Comparison of ENCODE assay signal across 34 mouse cellular contexts in genomic region chr6:103546314-103546713, GRCm38 (mm10). TPM values are rescaled to one million over a fixed set of nuclear protein-coding genes. Genes with fewer than 3 reads are reported as not detected.
"Had no signal": no experiment of that assay in that cellular context is flagged by ENCODE, and none has a peak within 500 bp of the region (broad histone marks: within the 10 kb centered on the region; RNA-seq: fewer than 3 reads in every experiment).

No protein-coding gene starts in this region.

- H3K9me3 ChIP-seq: limb, embryonic 10.5 days; limb, embryonic 12.5 days; limb, embryonic 13.5 days; limb, embryonic 15.5 days; liver, embryonic 12.5 days; liver, embryonic 13.5 days; liver, embryonic 15.5 days; lung, embryonic 15.5 days; megakaryocyte, embryonic 14.5 days; midbrain, embryonic 10.5 days; midbrain, embryonic 12.5 days; midbrain, embryonic 13.5 days; midbrain, embryonic 15.5 days; neural tube, embryonic 12.5 days; neural tube, embryonic 13.5 days had no signal

- H3K4me1 ChIP-seq: limb, embryonic 10.5 days; limb, embryonic 12.5 days; limb, embryonic 13.5 days; limb, embryonic 15.5 days; liver, embryonic 12.5 days; liver, embryonic 13.5 days; liver, embryonic 15.5 days; lung, embryonic 15.5 days; midbrain, embryonic 12.5 days; neural tube, embryonic 12.5 days had no signal

- H3K27ac ChIP-seq: limb, embryonic 10.5 days; limb, embryonic 12.5 days; limb, embryonic 13.5 days; limb, embryonic 15.5 days; liver, embryonic 12.5 days; liver, embryonic 13.5 days; liver, embryonic 14.5 days; liver, embryonic 15.5 days; lung, embryonic 15.5 days; macrophage; midbrain, embryonic 10.5 days; midbrain, embryonic 12.5 days; midbrain, embryonic 13.5 days; midbrain, embryonic 15.5 days; neural tube, embryonic 12.5 days; neural tube, embryonic 13.5 days had no signal

- H3K4me3 ChIP-seq: limb, embryonic 10.5 days; limb, embryonic 12.5 days; limb, embryonic 13.5 days; limb, embryonic 15.5 days; liver, embryonic 12.5 days; liver, embryonic 13.5 days; liver, embryonic 15.5 days; lung, embryonic 15.5 days; megakaryocyte, embryonic 14.5 days; midbrain, embryonic 10.5 days; midbrain, embryonic 12.5 days; midbrain, embryonic 13.5 days; midbrain, embryonic 15.5 days; myocyte; neural tube, embryonic 12.5 days; neural tube, embryonic 13.5 days had no signal

- H3K4me2 ChIP-seq: limb, embryonic 12.5 days; limb, embryonic 13.5 days; limb, embryonic 15.5 days; liver, embryonic 11.5 days; liver, embryonic 12.5 days; liver, embryonic 13.5 days; liver, embryonic 15.5 days; lung, embryonic 14.5 days; lung, embryonic 15.5 days; midbrain, embryonic 11.5 days; midbrain, embryonic 12.5 days; midbrain, embryonic 13.5 days; midbrain, embryonic 15.5 days; neural tube, embryonic 12.5 days; neural tube, embryonic 13.5 days had no signal

- H3K9ac ChIP-seq: limb, embryonic 12.5 days; limb, embryonic 13.5 days; limb, embryonic 15.5 days; liver, embryonic 12.5 days; liver, embryonic 13.5 days; liver, embryonic 14.5 days; liver, embryonic 15.5 days; liver, postnatal 0 days; lung, embryonic 14.5 days; lung, embryonic 15.5 days; midbrain, embryonic 12.5 days; midbrain, embryonic 13.5 days; midbrain, embryonic 15.5 days; neural tube, embryonic 12.5 days; neural tube, embryonic 13.5 days had no signal

- H3K27me3 ChIP-seq: limb, embryonic 12.5 days; limb, embryonic 13.5 days; limb, embryonic 15.5 days; liver, embryonic 12.5 days; liver, embryonic 13.5 days; liver, embryonic 15.5 days; lung, embryonic 15.5 days; megakaryocyte, embryonic 14.5 days; midbrain, embryonic 12.5 days; midbrain, embryonic 13.5 days; midbrain, embryonic 15.5 days; neural tube, embryonic 12.5 days; neural tube, embryonic 13.5 days had no signal

- H3K36me3 ChIP-seq: limb, embryonic 10.5 days; limb, embryonic 12.5 days; limb, embryonic 13.5 days; limb, embryonic 15.5 days; liver, embryonic 12.5 days; liver, embryonic 13.5 days; liver, embryonic 15.5 days; lung, embryonic 15.5 days; midbrain, embryonic 10.5 days; midbrain, embryonic 12.5 days; midbrain, embryonic 13.5 days; midbrain, embryonic 15.5 days; neural tube, embryonic 12.5 days; neural tube, embryonic 13.5 days had no signal

- DNase-seq: left cerebral cortex, postnatal 4 days; liver; liver, embryonic 13.5 days; liver, postnatal 0 days; lung, adult 18-20 months; lung, adult 2 months; lung, embryonic 14.5 days; lung, postnatal 10 days; lung, postnatal 14 days; lung, postnatal 36 days; lung, postnatal 4 days; midbrain, embryonic 14.5 days had no signal

- ATAC-seq: liver, embryonic 12.5 days; liver, postnatal 0 days; lung, postnatal 0 days; midbrain, embryonic 13.5 days; midbrain, embryonic 15.5 days; midbrain, embryonic 16.5 days had no signal

RNA-seq across cellular contexts. Expression of gene Chl1, which starts 35.9 kb away (rescaled TPM):
- polyA plus RNA-seq: liver, adult 2 months; liver, postnatal 0 days; macrophage; myocyte had no signal
